Mouse (Mus musculus) stomach, embryonic 15.5 days (tissue): ENCODE measurements around the gene Rai14. TPM values are rescaled to one million over a fixed set of nuclear protein-coding genes. Genes with fewer than 3 reads are reported as not detected.

Experiments
- ATAC-seq: fragments of 200-750 bp; cut with Nextera tagmentation; 2 replicates; pipeline ENCODE4 v1.8.0; 2017; ENCODE audit warnings: low read depth, moderate number of reproducible peaks, moderate TSS enrichment; ENCODE audit not compliant: insufficient read depth, low FRiP score
- H3K27ac ChIP-seq: fragments of 300-500 bp; sonication (generic); 2 replicates; pipeline ENCODE4 v1.5.1; 2015; ENCODE audit warnings: mild to moderate bottlenecking, inconsistent platforms
- H3K27me3 ChIP-seq: fragments of 300-500 bp; sonication (generic); replicated peaks from 2 replicates; pipeline ENCODE4 v1.6.1; 2015; ENCODE audit warnings: inconsistent platforms
- H3K36me3 ChIP-seq: fragments of 300-500 bp; sonication (generic); 2 replicates; pipeline ENCODE4 v1.6.1; 2015; ENCODE audit warnings: inconsistent platforms
- H3K4me1 ChIP-seq: fragments of 300-500 bp; sonication (generic); 2 replicates; pipeline ENCODE4 v1.6.1; 2015; ENCODE audit warnings: inconsistent platforms
- H3K4me2 ChIP-seq: fragments of 300-500 bp; sonication (generic); 2 replicates; pipeline ENCODE4 v1.6.1; 2015; ENCODE audit warnings: mild to moderate bottlenecking, inconsistent platforms
- H3K4me3 ChIP-seq: fragments of 300-500 bp; sonication (generic); replicated peaks from 2 replicates; pipeline ENCODE4 v1.5.1; 2015; ENCODE audit warnings: inconsistent platforms
- H3K9ac ChIP-seq: fragments of 300-500 bp; sonication (generic); 2 replicates; pipeline ENCODE4 v1.6.1; 2015; ENCODE audit warnings: inconsistent platforms
- H3K9me3 ChIP-seq: fragments of 300-500 bp; sonication (generic); 2 replicates; pipeline ENCODE4 v1.6.1; 2016; ENCODE audit warnings: inconsistent platforms
- WGBS: fragments of 180-500 bp; shearing (Covaris S2); methylation state at CpG from one replicate; pipeline ENCODE4 v1.1.7; 2015; 5-methylcytosine and 5-hydroxymethylcytosine counted together
- polyA plus RNA-seq: library from polyadenylated mRNA; unstranded; fragments of >200 nt; fragmentation: Nextera tagmentation; extraction: Ambion mirVana; gene quantifications from 2 replicates; pipeline ENCODE4 v1.2.1, GENCODE M21; 2015

The Rai14 gene
- polyA plus RNA-seq, 1 experiment from 2014 or later: 17.8 TPM

- H3K4me3 ChIP-seq: no peak overlapping the region
- no peak overlapping the region for H3K4me2 ChIP-seq
- WGBS: 82% methylated on average over 7 of the region's 7 CpGs
- H3K9ac ChIP-seq: no peak overlapping the region
- peaks cover 13% of the 10 kb centered on the region for H3K4me1 ChIP-seq
- no peak overlapping the region for H3K27ac ChIP-seq
- no peaks in the 10 kb centered on the region for H3K9me3 ChIP-seq
- H3K27me3 ChIP-seq: no peaks in the 10 kb centered on the region
- ATAC-seq: no peak
- no peaks in the 10 kb centered on the region for H3K36me3 ChIP-seq
Measured at GRCm38 (mm10) chr15:10687365-10687764, 27.1 kb downstream of the Rai14 start.

- H3K9ac ChIP-seq: no peak overlapping the region
- no peaks in the 10 kb centered on the region for H3K9me3 ChIP-seq
- peak overlapping the region; percentile 63 for H3K27ac ChIP-seq
- H3K4me2 ChIP-seq: no peak overlapping the region
- no peaks in the 10 kb centered on the region for H3K27me3 ChIP-seq
- 60% methylated on average over 14 of the region's 14 CpGs for WGBS
- no peaks in the 10 kb centered on the region for H3K36me3 ChIP-seq
- H3K4me1 ChIP-seq: peaks cover 10% of the 10 kb centered on the region
- no peak overlapping the region for H3K4me3 ChIP-seq
- no peak for ATAC-seq
Measured at GRCm38 (mm10) chr15:10685692-10686430, 28.6 kb downstream of the Rai14 start.

- no peak for ATAC-seq
- Histone ChIP-seq H3K9ac (no peak overlapping the region), H3K4me3 (no peak overlapping the region), H3K27me3 (no peaks in the 10 kb centered on the region), H3K36me3 (no peaks in the 10 kb centered on the region), H3K9me3 (no peaks in the 10 kb centered on the region), H3K4me1 (peaks cover 25% of the 10 kb centered on the region), H3K4me2 (no peak overlapping the region), H3K27ac (no peak overlapping the region)
- 85% methylated on average over 9 of the region's 9 CpGs for WGBS
Measured at GRCm38 (mm10) chr15:10683687-10684203, 30.7 kb downstream of the Rai14 start.

- no peak for ATAC-seq
- WGBS: 78% methylated on average over 5 of the region's 5 CpGs
- H3K27ac ChIP-seq: no peak overlapping the region
- H3K4me3 ChIP-seq: no peak overlapping the region
- no peak overlapping the region for H3K4me2 ChIP-seq
- H3K27me3 ChIP-seq: no peaks in the 10 kb centered on the region
- H3K4me1 ChIP-seq: peaks cover 17% of the 10 kb centered on the region
- no peak overlapping the region for H3K9ac ChIP-seq
- no peaks in the 10 kb centered on the region for H3K9me3 ChIP-seq
- no peaks in the 10 kb centered on the region for H3K36me3 ChIP-seq
Measured at GRCm38 (mm10) chr15:10680514-10680913, 33.9 kb downstream of the Rai14 start.

GRCm38 (mm10) chr15:10679571-10679970, 34.9 kb downstream of the Rai14 start:
- Histone ChIP-seq H3K36me3 (no peaks in the 10 kb centered on the region), H3K4me2 (no peak overlapping the region), H3K4me1 (peaks cover 15% of the 10 kb centered on the region), H3K27me3 (no peaks in the 10 kb centered on the region), H3K27ac (no peak overlapping the region), H3K9me3 (no peaks in the 10 kb centered on the region), H3K4me3 (no peak overlapping the region), H3K9ac (no peak overlapping the region)
- ATAC-seq: peak; percentile 33; the same call in 1 of the 2 replicates
- WGBS: 56% methylated on average over 4 of the region's 4 CpGs

- no peaks in the 10 kb centered on the region for H3K36me3 ChIP-seq
- no peaks in the 10 kb centered on the region for H3K27me3 ChIP-seq
- H3K27ac ChIP-seq: no peak overlapping the region
- H3K4me3 ChIP-seq: no peak overlapping the region
- WGBS: 75% methylated on average over 5 of the region's 5 CpGs
- no peaks in the 10 kb centered on the region for H3K9me3 ChIP-seq
- H3K4me2 ChIP-seq: no peak overlapping the region
- ATAC-seq: no peak
- H3K9ac ChIP-seq: no peak overlapping the region
- peaks cover 15% of the 10 kb centered on the region for H3K4me1 ChIP-seq
Measured at GRCm38 (mm10) chr15:10675801-10676200, 38.6 kb downstream of the Rai14 start.

GRCm38 (mm10) chr15:10672880-10673279, 41.5 kb downstream of the Rai14 start:
- no peaks in the 10 kb centered on the region for H3K9me3 ChIP-seq
- 30% methylated on average over 5 of the region's 5 CpGs for WGBS
- no peaks in the 10 kb centered on the region for H3K4me1 ChIP-seq
- ATAC-seq: no peak
- H3K27me3 ChIP-seq: no peaks in the 10 kb centered on the region
- H3K9ac ChIP-seq: no peak overlapping the region
- no peak overlapping the region; the same call in 1 of the 2 replicates for H3K27ac ChIP-seq
- H3K36me3 ChIP-seq: no peaks in the 10 kb centered on the region
- H3K4me3 ChIP-seq: no peak overlapping the region
- no peak overlapping the region for H3K4me2 ChIP-seq

- H3K9ac ChIP-seq: no peak overlapping the region
- H3K27ac ChIP-seq: no peak overlapping the region
- H3K9me3 ChIP-seq: no peaks in the 10 kb centered on the region
- no peaks in the 10 kb centered on the region for H3K27me3 ChIP-seq
- no peaks in the 10 kb centered on the region for H3K36me3 ChIP-seq
- no peaks in the 10 kb centered on the region for H3K4me1 ChIP-seq
- H3K4me3 ChIP-seq: no peak overlapping the region
- WGBS: 48% methylated on average over 4 of the region's 4 CpGs
- no peak overlapping the region for H3K4me2 ChIP-seq
- no peak for ATAC-seq
Measured at GRCm38 (mm10) chr15:10671868-10672267, 42.6 kb downstream of the Rai14 start.

- Histone ChIP-seq H3K27me3 (no peaks in the 10 kb centered on the region), H3K36me3 (no peaks in the 10 kb centered on the region), H3K27ac (no peak overlapping the region), H3K9me3 (no peaks in the 10 kb centered on the region), H3K4me2 (no peak overlapping the region), H3K4me3 (no peak overlapping the region), H3K4me1 (no peaks in the 10 kb centered on the region), H3K9ac (no peak overlapping the region)
- ATAC-seq: no peak
- 66% methylated on average over 7 of the region's 7 CpGs for WGBS
Measured at GRCm38 (mm10) chr15:10670107-10670506, 44.3 kb downstream of the Rai14 start.

GRCm38 (mm10) chr15:10668120-10668900, 46.1 kb downstream of the Rai14 start:
- Histone ChIP-seq H3K9me3 (no peaks in the 10 kb centered on the region), H3K9ac (no peak overlapping the region), H3K4me3 (no peak overlapping the region), H3K4me1 (no peaks in the 10 kb centered on the region), H3K4me2 (no peak overlapping the region), H3K27me3 (no peaks in the 10 kb centered on the region), H3K27ac (no peak overlapping the region), H3K36me3 (no peaks in the 10 kb centered on the region)
- no peak for ATAC-seq
- 41% methylated on average over 10 of the region's 10 CpGs for WGBS

GRCm38 (mm10) chr15:10665816-10666215, 48.6 kb downstream of the Rai14 start:
- Histone ChIP-seq H3K27me3 (no peaks in the 10 kb centered on the region), H3K4me3 (no peak overlapping the region), H3K4me1 (no peaks in the 10 kb centered on the region), H3K9ac (no peak overlapping the region), H3K36me3 (no peaks in the 10 kb centered on the region), H3K27ac (no peak overlapping the region), H3K4me2 (no peak overlapping the region), H3K9me3 (no peaks in the 10 kb centered on the region)
- 68% methylated on average over 8 of the region's 8 CpGs for WGBS
- ATAC-seq: no peak

GRCm38 (mm10) chr15:10664529-10664898, 49.9 kb downstream of the Rai14 start:
- no peaks in the 10 kb centered on the region for H3K27me3 ChIP-seq
- H3K4me2 ChIP-seq: no peak overlapping the region
- no peaks in the 10 kb centered on the region for H3K9me3 ChIP-seq
- H3K4me3 ChIP-seq: no peak overlapping the region
- no peak overlapping the region for H3K9ac ChIP-seq
- H3K36me3 ChIP-seq: no peaks in the 10 kb centered on the region
- no peaks in the 10 kb centered on the region for H3K4me1 ChIP-seq
- ATAC-seq: no peak
- WGBS: 65% methylated on average over 5 of the region's 5 CpGs
- no peak overlapping the region for H3K27ac ChIP-seq
